Mouse (Mus musculus): ENCODE results near the gene Tcf7l1. TPM values are rescaled to one million over a fixed set of nuclear protein-coding genes. Genes with fewer than 3 reads are reported as not detected.

Gene Tcf7l1
- polyA plus RNA-seq, 1 experiment from 2014 or later = 8.8 TPM

GRCm38 (mm10) chr6:72768097-72768496 lies 21.0 kb downstream of the Tcf7l1 start:
- in situ Hi-C loops (cut with MboI; ENCODE audit: low pct_unique_long_range_greater_than_20kb) = no loop called here

GRCm38 (mm10) chr6:72763616-72764015 lies 25.4 kb downstream of the Tcf7l1 start:
- CTCF ChIA-PET = no interaction called here
- POLR2A ChIA-PET = no interaction called here
- no peak for TF ChIP-seq CTCF (IDR thresholded peaks at IDR 0.05)
- no peak for ATAC-seq
- H3K27me3 ChIP-seq = no peaks in the 10 kb centered on the region
- DNase-seq (ENCODE audit: low read depth, low spot score) = no peak
- in situ Hi-C loops (cut with MboI; ENCODE audit: low pct_unique_long_range_greater_than_20kb) = no loop called here

More at GRCm38 (mm10) chr6:72768097-72768496, 21.0 kb downstream of the Tcf7l1 start:
- CTCF ChIA-PET = no interaction called here
- DNase-seq (ENCODE audit: low read depth, low spot score) (no peak), ATAC-seq (no peak)
- no peaks in the 10 kb centered on the region for H3K27me3 ChIP-seq
- TF ChIP-seq CTCF (IDR thresholded peaks at IDR 0.05) = no peak
- POLR2A ChIA-PET = interaction anchor here (1.4 kb wide), 1 partner anchor 9 kb away, joined by 3 read pairs; no protein-coding TSS in a partner anchor

DNA sequence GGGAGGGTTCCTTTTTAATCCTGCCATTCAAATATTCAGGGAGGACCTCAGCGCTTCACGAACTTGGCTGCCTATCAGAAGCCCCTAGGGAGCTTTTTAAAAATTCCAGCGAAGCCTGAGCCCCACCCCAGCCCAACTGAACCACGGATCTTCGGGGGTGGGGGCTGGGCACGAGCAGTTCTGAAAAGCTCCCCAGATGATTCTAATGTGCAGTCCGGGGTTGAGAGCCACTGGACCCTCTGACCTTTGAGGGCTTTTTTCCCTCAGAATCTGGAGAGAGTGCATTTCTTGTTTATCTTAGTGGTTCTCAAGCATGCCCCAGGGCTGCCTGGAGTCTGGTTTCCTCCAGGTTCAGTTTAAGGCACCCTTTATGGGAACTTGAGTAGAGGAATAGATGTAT lies 27.4 kb downstream of the Tcf7l1 start:
- no peaks in the 10 kb centered on the region for H3K27me3 ChIP-seq
- no peak for DNase-seq (ENCODE audit: low read depth, low spot score)
- ChIA-PET POLR2A (no interaction called here), CTCF (interaction anchor here (1.2 kb wide), 1 partner anchor 95 kb away, joined by 3 read pairs; no protein-coding TSS in a partner anchor)
- TF ChIP-seq CTCF (IDR thresholded peaks at IDR 0.05) = no peak
- in situ Hi-C loops (cut with MboI; ENCODE audit: low pct_unique_long_range_greater_than_20kb) = no loop called here
- ATAC-seq = no peak

- CTCF ChIA-PET = no interaction called here
- TF ChIP-seq CTCF (IDR thresholded peaks at IDR 0.05) = no peak
- H3K27me3 ChIP-seq = no peaks in the 10 kb centered on the region
- in situ Hi-C loops (cut with MboI; ENCODE audit: low pct_unique_long_range_greater_than_20kb) = no loop called here
- DNase-seq (ENCODE audit: low read depth, low spot score) = no peak
- POLR2A ChIA-PET = interaction anchor here (0.6 kb wide), 1 partner anchor 9 kb away, joined by 3 read pairs; no protein-coding TSS in a partner anchor
- ATAC-seq = no peak
These were observed 30.6 kb downstream of the Tcf7l1 start for GRCm38 (mm10) chr6:72758239-72759017.

DNA sequence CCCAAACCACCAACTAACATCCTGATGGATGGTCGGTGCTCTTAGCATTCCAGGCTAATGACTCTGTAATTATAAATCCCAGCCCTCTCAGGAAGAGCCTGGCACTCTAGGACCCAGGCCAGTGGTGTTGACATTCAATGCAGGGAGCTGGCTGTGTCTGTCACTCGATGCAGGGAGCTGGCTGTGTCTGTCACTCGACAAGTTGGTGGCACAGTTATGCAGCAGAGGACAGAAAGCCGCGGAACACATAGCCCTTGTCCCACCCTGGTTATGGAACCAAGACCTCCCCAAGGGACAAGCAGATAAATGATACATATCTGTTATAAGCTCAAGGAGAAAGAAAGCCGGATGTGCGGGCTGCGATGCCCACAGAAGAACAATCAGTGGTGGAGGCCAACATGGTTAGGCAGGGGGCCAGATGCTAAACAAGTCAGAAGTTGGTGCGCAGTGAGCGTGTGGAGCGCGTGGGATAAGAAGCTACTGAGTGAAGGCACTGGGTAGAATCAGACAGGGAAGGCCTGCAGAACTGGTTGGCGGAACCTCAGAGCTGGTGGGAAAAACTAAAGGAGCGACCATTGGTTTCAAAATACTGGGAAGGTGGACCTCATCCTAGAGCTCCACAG lies 33.7 kb downstream of the Tcf7l1 start:
- POLR2A ChIA-PET = no interaction called here
- ATAC-seq (peak; percentile 69), DNase-seq (ENCODE audit: low read depth, low spot score) (no peak)
- in situ Hi-C loops (cut with MboI; ENCODE audit: low pct_unique_long_range_greater_than_20kb) = no loop called here
- no peaks in the 10 kb centered on the region for H3K27me3 ChIP-seq
- TF ChIP-seq CTCF (IDR thresholded peaks at IDR 0.05) = no peak
- CTCF ChIA-PET = interaction anchor here (1.1 kb wide), 1 partner anchor 15 kb away, joined by 3 read pairs; no protein-coding TSS in a partner anchor

DNA sequence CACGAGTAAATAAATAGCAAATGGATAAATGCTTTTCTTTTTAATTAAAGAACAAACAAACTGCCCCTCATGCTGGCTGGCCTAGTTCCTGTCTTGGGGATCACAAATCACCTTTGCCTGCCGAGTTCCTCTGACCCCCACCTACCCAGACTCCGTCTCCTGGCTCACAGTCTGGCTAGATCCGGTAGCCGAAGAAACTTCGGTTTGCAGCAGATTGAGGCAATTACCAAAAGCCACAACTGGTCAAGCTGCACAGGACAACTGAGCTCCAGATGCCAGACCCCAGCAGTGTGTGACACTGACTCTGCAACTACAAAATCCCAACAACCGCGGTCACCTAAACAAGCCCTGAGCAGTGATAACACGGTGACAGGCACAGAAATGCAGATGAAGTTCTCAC lies 34.8 kb downstream of the Tcf7l1 start:
- H3K27me3 ChIP-seq = no peaks in the 10 kb centered on the region
- ChIA-PET CTCF (interaction anchor here (1.1 kb wide), 1 partner anchor 16 kb away, joined by 3 read pairs; no protein-coding TSS in a partner anchor), POLR2A (no interaction called here)
- DNase-seq (ENCODE audit: low read depth, low spot score) = no peak
- no peak for TF ChIP-seq CTCF (IDR thresholded peaks at IDR 0.05)
- in situ Hi-C loops (cut with MboI; ENCODE audit: low pct_unique_long_range_greater_than_20kb) = no loop called here
- no peak for ATAC-seq

DNA sequence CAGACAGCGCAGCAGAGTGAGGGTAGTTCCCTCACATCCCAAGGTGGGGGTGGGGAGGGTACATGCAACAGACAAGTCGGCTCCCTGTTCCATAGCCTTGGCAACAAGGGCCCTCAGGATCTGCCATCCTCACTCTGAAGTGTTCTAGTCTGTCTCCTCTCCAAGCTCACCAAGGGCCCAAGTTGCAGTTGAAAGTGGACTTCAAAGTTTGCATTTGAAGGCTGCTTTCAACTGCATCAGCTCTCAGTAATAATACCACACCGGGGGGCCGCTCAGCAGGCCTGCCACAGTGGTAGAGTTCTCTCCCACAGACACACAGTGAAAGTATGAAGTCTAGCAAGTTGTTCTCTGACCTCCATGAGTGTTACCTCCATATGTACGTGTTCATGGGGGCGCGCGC lies 35.3 kb downstream of the Tcf7l1 start:
- ChIA-PET POLR2A (no interaction called here), CTCF (no interaction called here)
- no peak for DNase-seq (ENCODE audit: low read depth, low spot score)
- TF ChIP-seq CTCF (IDR thresholded peaks at IDR 0.05) = no peak
- ATAC-seq = no peak
- no peaks in the 10 kb centered on the region for H3K27me3 ChIP-seq
- in situ Hi-C loops (cut with MboI; ENCODE audit: low pct_unique_long_range_greater_than_20kb) = no loop called here

DNA sequence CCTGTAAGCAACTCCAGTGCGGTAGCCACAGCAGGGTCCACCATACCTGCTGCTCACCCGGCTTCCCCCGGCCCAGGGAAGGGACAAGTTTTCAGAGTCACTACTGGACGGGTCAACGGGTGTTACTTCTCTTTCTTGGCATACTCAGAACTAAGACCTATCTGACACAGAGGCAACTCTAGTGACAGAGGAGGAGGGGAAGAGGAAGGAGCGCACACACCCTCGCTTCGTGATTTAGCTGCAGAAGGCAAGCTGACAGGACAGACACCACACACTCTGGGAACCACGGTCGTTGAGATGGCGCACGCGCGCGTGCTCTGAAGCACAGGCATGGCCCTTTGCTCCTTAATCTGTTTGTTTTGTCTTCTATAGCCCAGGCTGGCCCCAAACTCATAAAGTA lies 36.2 kb downstream of the Tcf7l1 start:
- no peak for DNase-seq (ENCODE audit: low read depth, low spot score)
- ChIA-PET CTCF (no interaction called here), POLR2A (no interaction called here)
- in situ Hi-C loops (cut with MboI; ENCODE audit: low pct_unique_long_range_greater_than_20kb) = no loop called here
- no peak for ATAC-seq
- no peak for TF ChIP-seq CTCF (IDR thresholded peaks at IDR 0.05)
- no peaks in the 10 kb centered on the region for H3K27me3 ChIP-seq

GRCm38 (mm10) chr6:72751210-72751609 lies 37.8 kb downstream of the Tcf7l1 start:
- DNase-seq (ENCODE audit: low read depth, low spot score) (no peak), ATAC-seq (no peak)
- ChIA-PET CTCF (interaction anchor here (0.9 kb wide), 1 partner anchor 37 kb away, joined by 3 read pairs; no protein-coding TSS in a partner anchor), POLR2A (no interaction called here)
- no peak for TF ChIP-seq CTCF (IDR thresholded peaks at IDR 0.05)
- in situ Hi-C loops (cut with MboI; ENCODE audit: low pct_unique_long_range_greater_than_20kb) = no loop called here
- H3K27me3 ChIP-seq = no peaks in the 10 kb centered on the region

DNA sequence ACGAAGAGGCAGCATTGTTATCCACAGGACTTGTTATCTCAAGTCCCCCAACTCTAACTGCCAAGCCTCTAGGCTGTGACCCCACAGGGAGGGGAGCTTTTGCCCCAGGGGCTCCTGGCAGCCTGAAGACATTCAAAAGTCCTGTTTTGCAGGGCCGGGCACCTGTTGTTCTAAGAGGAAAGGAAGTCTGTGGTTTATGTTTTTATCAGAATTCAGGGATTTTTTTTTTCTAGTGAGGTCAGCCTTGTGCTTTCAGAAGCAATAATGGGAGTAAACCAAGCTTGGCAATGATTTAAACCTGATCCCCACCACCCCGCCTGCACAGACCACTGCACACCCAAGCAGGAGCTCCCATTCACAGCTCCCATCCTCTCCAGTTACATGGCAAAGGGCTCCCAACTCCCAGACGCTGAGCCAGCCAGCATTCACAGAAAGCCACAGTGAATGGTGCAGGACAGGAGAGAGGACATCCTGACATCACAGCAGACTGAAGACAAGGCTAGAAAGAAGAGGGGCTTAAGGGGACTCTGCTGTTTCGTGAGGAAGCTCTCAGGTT lies 40.1 kb downstream of the Tcf7l1 start:
- no peak for TF ChIP-seq CTCF (IDR thresholded peaks at IDR 0.05)
- DNase-seq (ENCODE audit: low read depth, low spot score) = peak; percentile 46
- CTCF ChIA-PET = interaction anchor here (1.2 to 2.2 kb wide), 2 partner anchors 13 to 41 kb away, joined by 3 to 7 read pairs; no protein-coding TSS in a partner anchor
- peak; percentile 60 for ATAC-seq
- POLR2A ChIA-PET = no interaction called here
- in situ Hi-C loops (cut with MboI; ENCODE audit: low pct_unique_long_range_greater_than_20kb) = loop anchor here (5.0 kb wide), 1 partner anchor 38 kb away; the partner anchor contains the start of gene Tcf7l1
- H3K27me3 ChIP-seq = no peaks in the 10 kb centered on the region
